Mouse (Mus musculus): ENCODE measurements around the gene Cela1.

Cela1 gene

DNA sequence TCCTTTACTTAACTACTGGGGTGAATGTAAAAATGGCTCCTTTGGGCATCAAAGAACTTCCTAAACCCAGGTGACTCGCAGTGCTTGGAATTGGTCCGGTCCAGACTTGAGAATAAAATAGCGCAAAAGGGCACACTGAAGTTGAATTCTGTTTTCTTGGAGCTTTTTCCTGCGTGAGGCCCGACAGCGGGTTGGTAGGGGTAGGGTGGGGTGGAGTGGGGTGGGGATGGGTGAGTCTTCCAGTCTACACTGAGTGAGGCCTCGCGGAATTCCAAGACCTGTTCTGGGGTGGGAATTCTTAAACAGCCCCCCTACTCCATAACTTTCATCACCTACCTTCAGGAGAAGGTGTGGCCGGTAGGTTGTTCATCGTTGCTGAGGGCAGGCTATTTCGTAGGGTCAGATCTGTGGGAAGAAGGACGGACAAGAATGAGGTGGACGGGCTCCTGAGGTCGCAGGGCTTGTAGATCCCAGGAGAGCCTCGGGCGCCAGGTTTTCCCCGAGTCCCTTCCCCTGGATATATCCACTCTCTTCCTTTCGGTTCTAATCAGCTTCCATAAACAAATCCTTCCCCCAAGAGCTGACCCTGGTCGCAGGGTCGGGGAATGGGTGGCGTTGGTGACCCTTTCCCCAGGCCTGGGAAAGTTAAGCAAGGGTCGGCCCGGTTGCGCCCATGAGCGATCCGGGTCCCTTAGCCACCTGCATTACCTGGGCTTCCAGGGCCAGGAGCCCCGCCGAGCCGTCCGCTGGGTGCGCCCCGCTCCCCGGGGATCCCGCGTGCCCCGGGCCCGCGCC is 51.7 kb downstream of the Cela1 start:
- peak; percentile 38 for DNase-seq (ENCODE audit: low read depth)

DNA sequence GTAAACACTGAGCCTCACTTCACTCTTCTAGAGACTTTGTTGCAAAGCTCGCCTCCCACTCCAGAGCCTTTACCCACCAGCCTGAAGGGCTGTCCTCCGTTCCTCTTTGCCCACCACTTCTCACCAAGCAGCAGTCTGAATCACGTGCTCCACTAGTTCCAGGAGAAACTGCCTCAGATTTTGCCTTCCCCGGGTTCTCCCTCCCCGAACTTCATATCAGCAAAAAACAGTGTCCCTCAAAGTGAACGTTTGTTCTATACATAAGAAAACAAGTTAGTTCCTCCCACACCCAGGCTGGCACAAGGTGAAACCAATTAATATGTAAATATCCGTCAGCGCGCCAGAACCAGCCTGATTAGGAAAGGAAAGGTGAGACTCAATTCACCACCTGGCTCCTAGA is 52.5 kb downstream of the Cela1 start:
- DNase-seq (ENCODE audit: low read depth) = no peak

DNA sequence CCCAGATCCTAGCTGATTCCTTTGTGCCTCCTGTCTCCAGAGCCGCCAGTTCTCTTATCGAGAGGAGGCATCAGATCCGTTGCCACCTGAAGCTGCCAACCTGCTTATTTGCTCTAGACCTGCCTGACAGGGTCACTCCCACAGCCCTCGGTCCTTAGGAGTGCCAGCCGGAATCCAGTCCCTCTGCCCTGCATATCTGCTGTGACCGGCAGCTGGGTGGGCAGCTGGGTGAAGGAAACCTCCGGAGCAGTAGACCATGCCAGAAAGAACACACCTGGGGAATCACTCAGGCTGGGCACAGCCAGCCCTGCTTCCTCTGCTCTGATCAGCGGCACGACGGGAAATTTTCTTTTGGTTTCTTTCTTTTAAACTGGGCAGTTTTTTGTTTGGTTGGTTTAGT is 54.4 kb downstream of the Cela1 start:
- DNase-seq (ENCODE audit: low read depth) = no peak

DNA sequence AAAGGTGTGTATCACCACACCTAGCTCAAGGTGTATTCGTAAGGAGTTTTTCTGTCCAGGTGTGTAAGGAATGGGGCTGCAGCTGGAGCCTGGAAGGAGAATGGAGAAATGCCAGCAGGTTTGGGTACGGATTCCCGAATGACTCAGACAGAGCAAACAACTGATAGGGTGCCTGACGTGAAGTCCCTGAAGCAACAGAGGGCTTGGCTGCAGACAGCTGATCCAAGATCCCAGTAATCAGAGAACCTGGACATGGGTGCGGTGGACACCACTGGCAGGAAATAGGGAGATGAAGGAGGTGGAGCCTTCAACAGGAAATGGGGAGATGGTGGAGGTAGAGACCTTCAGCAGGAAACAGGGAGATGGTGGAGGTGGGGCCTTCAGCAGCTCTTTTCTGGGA is 55.4 kb downstream of the Cela1 start:
- no peak for DNase-seq (ENCODE audit: low read depth)

DNA sequence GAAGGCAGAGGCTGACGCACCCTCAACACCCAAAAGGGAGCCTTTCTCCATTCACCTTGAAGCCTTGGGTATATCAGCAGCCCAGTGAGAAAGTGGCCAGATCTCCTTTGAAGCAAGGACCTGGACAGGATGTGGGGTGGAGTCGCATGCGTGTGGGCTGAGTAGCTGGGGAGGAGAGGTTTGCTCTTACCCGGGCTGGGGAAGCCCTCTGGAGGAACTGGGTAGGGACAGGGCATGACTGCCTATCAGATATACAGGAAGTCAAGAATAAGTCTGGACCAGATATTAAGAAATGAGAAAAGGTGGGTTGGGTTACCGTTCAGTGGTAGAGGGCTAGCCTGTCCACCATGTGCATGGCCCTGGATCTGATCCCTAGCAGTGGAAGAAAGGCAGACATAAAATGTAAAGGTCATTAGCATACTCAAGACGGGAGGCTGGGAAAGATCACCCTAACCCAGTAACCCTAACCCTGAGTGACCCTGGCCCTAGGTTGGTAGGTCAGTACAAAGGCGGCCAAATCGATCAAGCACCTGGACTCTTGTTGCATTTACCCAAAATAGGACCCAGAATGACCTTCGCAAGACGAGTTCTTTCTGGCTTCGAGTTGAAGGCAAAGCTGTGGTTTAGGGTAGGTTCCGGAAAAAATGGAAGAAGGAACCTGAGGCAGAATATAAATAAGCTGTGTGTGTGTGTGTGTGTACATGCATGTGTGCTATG is 56.1 kb downstream of the Cela1 start:
- DNase-seq (ENCODE audit: low read depth) = no peak

DNA sequence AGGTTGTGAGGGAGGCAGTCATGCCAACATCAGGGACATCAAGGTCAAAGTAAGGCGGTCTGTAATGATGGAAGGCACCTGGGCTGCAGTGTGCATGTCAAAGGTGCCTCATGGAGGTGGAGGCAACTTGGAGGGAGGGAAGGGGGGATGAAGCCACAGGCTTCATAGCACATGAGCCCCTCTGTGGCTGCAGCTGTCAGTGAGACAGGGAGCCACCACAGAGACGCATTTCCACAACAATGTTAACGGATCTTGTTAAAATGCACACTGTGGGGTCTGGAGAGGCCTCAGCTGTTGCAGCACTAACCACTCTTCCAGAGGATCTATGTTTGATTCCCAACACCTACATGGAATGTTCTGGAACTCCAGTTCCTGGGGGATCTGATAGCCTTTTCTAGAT is 57.6 kb downstream of the Cela1 start:
- DNase-seq (ENCODE audit: low read depth) = no peak

DNA sequence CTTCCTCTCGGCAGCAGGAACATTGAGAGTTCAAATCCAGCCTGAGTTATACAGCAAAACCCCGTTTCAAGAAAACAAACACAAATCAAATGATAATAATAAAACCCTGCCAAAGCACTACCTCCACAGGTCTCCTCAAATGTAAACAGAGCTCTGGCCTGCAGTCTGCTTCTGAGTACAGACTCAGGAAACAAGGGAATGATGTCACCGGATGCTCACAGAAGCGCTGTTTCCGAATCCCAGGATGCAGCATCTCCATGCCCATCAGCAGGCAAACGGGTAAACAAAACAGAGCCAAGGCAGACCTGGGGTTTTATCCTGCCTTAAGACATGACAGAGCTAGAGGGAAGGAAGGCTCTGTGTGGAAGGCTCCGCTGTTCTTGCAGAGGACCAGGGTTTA is 58.9 kb downstream of the Cela1 start:
- DNase-seq (ENCODE audit: low read depth) = no peak

DNA sequence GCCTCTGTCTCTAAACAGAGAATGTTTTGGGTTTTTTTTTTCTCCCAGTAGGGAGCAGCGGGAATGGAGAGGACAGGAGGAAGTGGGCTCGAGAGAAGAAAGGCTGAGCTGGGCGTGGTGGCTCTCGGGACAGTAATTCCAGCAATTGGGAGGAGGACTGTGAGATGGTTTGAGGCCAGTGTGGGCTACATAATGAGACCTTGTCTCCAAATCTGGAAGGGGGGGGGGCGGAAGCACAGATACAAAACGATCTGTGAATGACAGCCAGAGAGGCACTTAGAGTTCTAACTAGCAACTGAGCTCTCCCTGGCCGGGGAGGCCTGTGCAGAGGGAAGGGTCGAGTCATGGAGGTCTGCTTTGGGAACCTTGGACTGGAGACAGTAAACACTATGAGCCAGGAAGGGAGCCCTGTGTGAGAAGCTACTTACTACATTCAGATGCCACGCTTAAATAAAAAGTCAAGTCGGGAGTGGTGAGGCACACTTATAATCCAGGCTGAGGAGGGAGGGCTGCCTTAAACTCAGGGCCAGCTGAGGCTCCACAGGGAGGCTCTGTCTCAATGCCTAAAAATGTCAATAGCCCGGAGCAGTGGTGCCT is 59.8 kb downstream of the Cela1 start:
- no peak for DNase-seq (ENCODE audit: low read depth)

DNA sequence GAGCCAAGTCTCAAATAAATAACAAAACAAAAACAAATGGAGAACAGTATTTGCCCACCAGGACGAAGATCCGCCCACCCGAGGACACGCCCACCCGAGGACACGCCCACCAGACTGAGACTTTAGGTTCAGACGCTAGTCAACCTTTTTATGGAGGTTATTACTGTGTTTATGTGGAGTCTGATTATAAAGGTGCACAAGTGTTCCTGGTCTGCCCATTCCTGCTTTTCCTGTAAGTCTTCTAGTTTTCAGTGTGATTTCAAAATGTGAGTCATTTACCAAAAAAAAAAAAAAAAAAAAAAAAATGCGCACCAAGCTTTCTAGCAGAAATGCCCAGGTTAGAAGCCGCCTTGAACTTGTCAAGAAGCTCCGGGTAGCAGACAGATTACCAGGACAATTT is 60.4 kb downstream of the Cela1 start:
- no peak for DNase-seq (ENCODE audit: low read depth)

DNA sequence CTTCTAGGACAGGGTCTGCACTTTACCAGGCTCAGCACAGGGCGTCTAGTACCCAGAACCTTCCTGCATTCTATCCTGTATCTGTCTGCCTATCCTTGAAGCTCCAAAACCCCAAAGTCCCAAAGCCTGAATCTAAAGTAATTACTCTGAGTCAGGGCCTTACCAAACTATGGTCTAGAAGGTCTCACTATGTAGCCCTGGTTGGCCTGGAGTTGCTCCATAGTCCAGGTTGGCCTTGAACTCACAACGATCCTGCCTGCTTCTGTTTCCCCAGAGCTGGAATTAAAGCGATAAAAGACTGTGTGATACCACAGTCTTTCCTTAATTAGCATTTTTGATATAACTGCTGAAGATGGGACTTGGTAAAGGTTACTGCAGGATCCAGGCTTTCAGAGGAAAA is 63.3 kb downstream of the Cela1 start:
- no peak for DNase-seq (ENCODE audit: low read depth)

All from naive thymus-derived CD4-positive, alpha-beta T cell, adult 2 months (primary cell).